Mouse (Mus musculus) embryonic facial prominence, embryonic 12.5 days (tissue): Measurements from ENCODE around the gene Ppip5k1. TPM values are rescaled to one million over a fixed set of nuclear protein-coding genes. Genes with fewer than 3 reads are reported as not detected.

ENCODE experiments used
- ATAC-seq: fragments of 200-750 bp; cut with Nextera tagmentation; 2 replicates; pipeline ENCODE4 v1.8.0; 2017; ENCODE audit not compliant: insufficient number of reproducible peaks, insufficient read depth, low FRiP score, low TSS enrichment
- H3K27ac ChIP-seq: fragments of 300-500 bp; sonication (generic); 2 replicates; pipeline ENCODE4 v1.5.1; 2016; ENCODE audit warnings: mild to moderate bottlenecking
- H3K27me3 ChIP-seq: fragments of 300-500 bp; sonication (generic); 2 replicates; pipeline ENCODE4 v1.6.1; 2016; ENCODE audit warnings: mild to moderate bottlenecking, moderate library complexity
- H3K36me3 ChIP-seq: fragments of 300-500 bp; sonication (generic); 2 replicates; pipeline ENCODE4 v1.6.1; 2016; ENCODE audit warnings: mild to moderate bottlenecking
- H3K4me1 ChIP-seq: fragments of 300-500 bp; sonication (generic); 2 replicates; pipeline ENCODE4 v1.6.1; 2016
- H3K4me2 ChIP-seq: fragments of 300-500 bp; sonication (generic); replicated peaks from 2 replicates; pipeline ENCODE4 v1.6.1; 2016; ENCODE audit warnings: mild to moderate bottlenecking, moderate library complexity
- H3K4me3 ChIP-seq: fragments of 300-500 bp; sonication (generic); 2 replicates; pipeline ENCODE4 v1.5.1; 2016; ENCODE audit warnings: mild to moderate bottlenecking
- H3K9ac ChIP-seq: fragments of 300-500 bp; sonication (generic); 2 replicates; pipeline ENCODE4 v1.6.1; 2016; ENCODE audit warnings: mild to moderate bottlenecking, moderate library complexity
- H3K9me3 ChIP-seq: fragments of 300-500 bp; sonication (generic); 2 replicates; pipeline ENCODE4 v1.6.1; 2016; ENCODE audit warnings: mild to moderate bottlenecking, moderate library complexity
- WGBS: fragments of 180-500 bp; shearing (Covaris S2); methylation state at CpG from one replicate; pipeline ENCODE4 v1.1.7; 2016; 5-methylcytosine and 5-hydroxymethylcytosine counted together
- polyA plus RNA-seq: library from polyadenylated mRNA; unstranded; fragments of >200 nt; fragmentation: Nextera tagmentation; extraction: Ambion mirVana; gene quantifications from 2 replicates; pipeline ENCODE4 v1.2.1, GENCODE M21; 2016

Gene Ppip5k1
- polyA plus RNA-seq, 1 experiment from 2014 or later, result 13.9 TPM

- Histone ChIP-seq H3K27me3 (peaks cover 54% of the 10 kb centered on the region), H3K4me1 (peaks cover 34% of the 10 kb centered on the region), H3K9me3 (no peaks in the 10 kb centered on the region), H3K27ac (no peak overlapping the region), H3K4me3 (no peak overlapping the region), H3K36me3 (peaks cover 17% of the 10 kb centered on the region), H3K4me2 (peak overlapping the region; percentile 73; the same call in 1 of the 2 replicates), H3K9ac (peak overlapping the region; percentile 3; the same call in 1 of the 2 replicates)
- ATAC-seq, result no peak
- 8% methylated on average over 9 of the region's 9 CpGs for WGBS
Observed at GRCm38 (mm10) chr2:121297701-121298100, 57.5 kb downstream of the Ppip5k1 start.

- peaks cover 10% of the 10 kb centered on the region for H3K36me3 ChIP-seq
- H3K4me1 ChIP-seq, result peaks cover 34% of the 10 kb centered on the region
- 6% methylated on average over 6 of the region's 6 CpGs for WGBS
- no peaks in the 10 kb centered on the region for H3K9me3 ChIP-seq
- ATAC-seq, result no peak
- peak overlapping the region; percentile 73 for H3K4me2 ChIP-seq
- H3K27ac ChIP-seq, result peak overlapping the region; percentile 18; the same call in 1 of the 2 replicates
- H3K9ac ChIP-seq, result 0 out of 2 replicates have a peak overlapping the region, but pooled peaks have one; percentile 42
- H3K27me3 ChIP-seq, result peaks cover 57% of the 10 kb centered on the region
- peak overlapping the region; percentile 45 for H3K4me3 ChIP-seq
Observed at GRCm38 (mm10) chr2:121296754-121297231, 58.4 kb downstream of the Ppip5k1 start.

- Histone ChIP-seq H3K4me1 (peaks cover 34% of the 10 kb centered on the region), H3K27me3 (peaks cover 64% of the 10 kb centered on the region)
Observed at GRCm38 (mm10) chr2:121295608-121296571, 59.3 kb downstream of the Ppip5k1 start.

GRCm38 (mm10) chr2:121294753-121295607 is 60.2 kb downstream of the Ppip5k1 start:
- Histone ChIP-seq H3K4me3 (peak overlapping the region; percentile 45), H3K4me2 (peak overlapping the region; percentile 73), H3K9ac (peak overlapping the region; percentile 42), H3K27me3 (peaks cover 67% of the 10 kb centered on the region), H3K4me1 (peaks cover 37% of the 10 kb centered on the region), H3K36me3 (peaks cover 7% of the 10 kb centered on the region; the same call in 1 of the 2 replicates), H3K27ac (peak overlapping the region; percentile 24; the same call in 1 of the 2 replicates), H3K9me3 (no peaks in the 10 kb centered on the region)
- 2% methylated on average over 18 of the region's 18 CpGs for WGBS
- ATAC-seq, result peak; percentile 37; the same call in 1 of the 2 replicates

More at GRCm38 (mm10) chr2:121295608-121296571, 59.3 kb downstream of the Ppip5k1 start:
- H3K4me3 ChIP-seq, result peak overlapping the region; percentile 45
- peak overlapping the region; percentile 42 for H3K9ac ChIP-seq
- H3K36me3 ChIP-seq, result peaks cover 9% of the 10 kb centered on the region; the same call in 1 of the 2 replicates
- 0 out of 2 replicates have a peak overlapping the region, but pooled peaks have one; percentile 9 for H3K27ac ChIP-seq
- peak; percentile 35; the same call in 1 of the 2 replicates for ATAC-seq
- H3K9me3 ChIP-seq, result no peaks in the 10 kb centered on the region
- WGBS, result 2% methylated on average over 14 of the region's 15 CpGs
- peak overlapping the region; percentile 73 for H3K4me2 ChIP-seq

GRCm38 (mm10) chr2:121294182-121294581 is 61.0 kb downstream of the Ppip5k1 start:
- no peak for ATAC-seq
- no peaks in the 10 kb centered on the region for H3K9me3 ChIP-seq
- no peaks in the 10 kb centered on the region for H3K36me3 ChIP-seq
- H3K27ac ChIP-seq, result peak overlapping the region; percentile 24; the same call in 1 of the 2 replicates
- WGBS, result 27% methylated on average over 4 of the region's 4 CpGs
- H3K27me3 ChIP-seq, result peaks cover 65% of the 10 kb centered on the region
- no peak overlapping the region for H3K9ac ChIP-seq
- peaks cover 41% of the 10 kb centered on the region for H3K4me1 ChIP-seq
- peak overlapping the region; percentile 45; the same call in 1 of the 2 replicates for H3K4me3 ChIP-seq
- H3K4me2 ChIP-seq, result peak overlapping the region; percentile 73

GRCm38 (mm10) chr2:121292316-121293013 is 62.7 kb downstream of the Ppip5k1 start:
- H3K4me1 ChIP-seq, result peaks cover 41% of the 10 kb centered on the region
- H3K4me2 ChIP-seq, result no peak overlapping the region
- H3K9ac ChIP-seq, result no peak overlapping the region
- H3K9me3 ChIP-seq, result no peaks in the 10 kb centered on the region
- H3K27me3 ChIP-seq, result peaks cover 48% of the 10 kb centered on the region
- 67% methylated on average over 5 of the region's 5 CpGs for whole genome bisulfite sequencing
- no peaks in the 10 kb centered on the region for H3K36me3 ChIP-seq
- ATAC-seq, result no peak
- no peak overlapping the region for H3K27ac ChIP-seq
- no peak overlapping the region for H3K4me3 ChIP-seq

- Histone ChIP-seq H3K9ac (peak overlapping the region; percentile 49), H3K4me1 (peaks cover 18% of the 10 kb centered on the region), H3K4me3 (peak overlapping the region; percentile 52), H3K9me3 (no peaks in the 10 kb centered on the region), H3K4me2 (peak overlapping the region; percentile 87), H3K36me3 (no peaks in the 10 kb centered on the region), H3K27ac (no peak overlapping the region), H3K27me3 (peaks cover 26% of the 10 kb centered on the region)
- ATAC-seq, result peak; percentile 70
- 3% methylated on average over 36 of the region's 36 CpGs for WGBS
Observed at GRCm38 (mm10) chr2:121289730-121290540, 65.3 kb downstream of the Ppip5k1 start.

GRCm38 (mm10) chr2:121288901-121289729 is 66.1 kb downstream of the Ppip5k1 start, which contains the start of gene Map1a:
Map1a (plus strand) TSS chr2:121289600.
- Histone ChIP-seq H3K4me1 (peaks cover 10% of the 10 kb centered on the region), H3K9ac (peak within 1 kb of the TSS; percentile 49), H3K27me3 (peaks cover 26% of the 10 kb centered on the region), H3K36me3 (no peaks in the 10 kb centered on the region), H3K4me2 (peak within 1 kb of the TSS; percentile 87), H3K9me3 (no peaks in the 10 kb centered on the region), H3K27ac (no peak within 1 kb of the TSS), H3K4me3 (peak within 1 kb of the TSS; percentile 52)
- ATAC-seq, result peak; percentile 96
- WGBS, result under 1% methylated on average over 48 of the region's 48 CpGs

GRCm38 (mm10) chr2:121287850-121288249 is 67.3 kb downstream of the Ppip5k1 start:
- H3K4me2 ChIP-seq, result no peak overlapping the region
- no peaks in the 10 kb centered on the region for H3K36me3 ChIP-seq
- no peak overlapping the region for H3K27ac ChIP-seq
- no peak for ATAC-seq
- H3K9me3 ChIP-seq, result no peaks in the 10 kb centered on the region
- no peak overlapping the region for H3K4me3 ChIP-seq
- peaks cover 26% of the 10 kb centered on the region for H3K27me3 ChIP-seq
- peaks cover 7% of the 10 kb centered on the region for H3K4me1 ChIP-seq
- H3K9ac ChIP-seq, result no peak overlapping the region
- WGBS, result 67% methylated on average over 2 of the region's 2 CpGs
